Mouse (Mus musculus): Measurements from ENCODE around the gene Gm11027.

Gene Gm11027

GRCm38 (mm10) chr12:116279181-116279580 lies 4.0 kb downstream of the Gm11027 start:
- no peak for DNase-seq (ENCODE audit: low spot score)

- DNase-seq (ENCODE audit: low spot score) = no peak
Observed at GRCm38 (mm10) chr12:116280149-116280652, 5.0 kb downstream of the Gm11027 start.

- DNase-seq (ENCODE audit: low spot score) = peak; percentile 100
Observed at GRCm38 (mm10) chr12:116280653-116281364, 5.6 kb downstream of the Gm11027 start, which contains the start of gene Esyt2. Esyt2 (plus strand) TSS chr12:116281196.

DNA sequence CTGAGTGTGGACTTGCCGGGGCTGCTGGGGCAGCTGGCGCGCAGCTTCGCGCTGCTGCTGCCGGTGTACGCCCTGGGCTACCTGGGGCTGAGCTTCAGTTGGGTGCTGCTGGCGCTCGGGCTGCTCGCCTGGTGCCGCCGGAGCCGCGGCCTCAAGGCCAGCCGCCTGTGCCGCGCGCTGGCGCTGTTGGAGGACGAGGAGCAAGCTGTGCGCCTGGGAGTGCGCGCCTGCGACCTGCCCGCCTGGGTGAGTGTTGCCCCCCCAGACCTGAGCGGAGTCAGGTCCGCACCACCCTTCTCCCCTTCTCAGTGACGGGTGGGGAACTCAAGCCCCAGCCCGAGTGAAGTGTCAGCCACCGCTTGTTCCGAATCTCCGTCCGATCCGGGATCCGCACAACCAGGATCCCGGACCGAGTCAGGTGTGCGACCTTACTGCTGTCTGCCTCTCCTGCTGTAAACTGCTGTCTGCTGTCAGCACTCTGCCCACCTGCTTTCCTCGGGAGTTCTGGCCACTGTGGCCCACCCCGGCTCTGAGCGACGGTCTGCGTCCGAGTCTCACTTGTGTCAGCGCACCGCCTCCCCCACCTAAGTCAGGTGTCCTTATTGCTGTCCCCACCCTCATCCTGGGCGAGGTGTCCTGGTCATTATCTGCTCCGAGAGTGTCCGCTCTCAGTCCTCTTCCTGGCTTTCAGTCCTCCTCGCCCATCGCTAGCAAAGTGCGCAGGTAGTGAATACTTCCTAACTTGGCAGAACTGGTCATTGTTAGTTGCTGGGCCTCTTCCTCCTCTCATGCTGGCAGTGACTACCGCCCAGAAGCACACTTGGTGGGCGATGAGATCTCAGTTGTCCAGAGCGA lies 6.5 kb downstream of the Gm11027 start:
- peak; percentile 19 for DNase-seq (ENCODE audit: low spot score)

DNA sequence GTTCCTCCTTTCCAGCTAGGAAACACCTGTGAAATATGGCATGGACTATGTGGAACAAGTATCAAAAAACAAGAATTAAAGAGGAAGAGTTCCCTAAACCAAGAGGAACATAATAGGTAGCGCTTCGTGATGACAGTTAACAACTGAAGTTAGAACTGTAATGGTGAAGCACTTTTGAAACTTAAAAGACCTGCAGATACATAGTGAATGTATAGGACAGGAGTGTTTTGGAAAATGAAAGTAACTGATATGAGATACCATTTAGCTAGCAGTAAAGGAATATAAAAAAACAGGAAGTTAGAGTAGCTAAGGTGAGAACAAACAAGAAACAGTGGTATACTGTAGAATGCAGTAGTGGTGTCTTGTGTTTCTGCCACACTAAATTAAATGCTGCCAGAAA lies 7.7 kb downstream of the Gm11027 start:
- no peak for DNase-seq (ENCODE audit: low spot score)

DNA sequence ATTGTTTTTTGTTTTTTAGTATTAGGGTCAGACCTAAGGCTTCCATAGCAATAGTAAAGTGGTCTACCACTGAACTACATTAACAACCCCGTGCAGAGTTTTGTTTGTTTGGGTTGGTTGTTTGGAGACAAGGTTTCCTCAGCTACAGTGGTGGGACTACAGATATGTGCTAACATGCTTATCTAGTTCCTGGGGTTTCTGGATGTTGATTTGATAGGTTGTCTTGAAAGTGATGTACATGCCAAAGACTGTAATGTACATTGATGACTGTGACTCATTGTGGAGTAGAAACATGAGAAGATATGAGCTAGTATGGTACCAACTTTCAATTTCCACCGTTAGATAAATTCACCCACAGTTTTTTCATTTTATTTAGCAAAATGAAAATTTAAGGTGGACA lies 8.3 kb downstream of the Gm11027 start:
- DNase-seq (ENCODE audit: low spot score) = no peak

- no peak for DNase-seq (ENCODE audit: low spot score)
Observed at GRCm38 (mm10) chr12:116293185-116293584, 18.0 kb downstream of the Gm11027 start.

DNA sequence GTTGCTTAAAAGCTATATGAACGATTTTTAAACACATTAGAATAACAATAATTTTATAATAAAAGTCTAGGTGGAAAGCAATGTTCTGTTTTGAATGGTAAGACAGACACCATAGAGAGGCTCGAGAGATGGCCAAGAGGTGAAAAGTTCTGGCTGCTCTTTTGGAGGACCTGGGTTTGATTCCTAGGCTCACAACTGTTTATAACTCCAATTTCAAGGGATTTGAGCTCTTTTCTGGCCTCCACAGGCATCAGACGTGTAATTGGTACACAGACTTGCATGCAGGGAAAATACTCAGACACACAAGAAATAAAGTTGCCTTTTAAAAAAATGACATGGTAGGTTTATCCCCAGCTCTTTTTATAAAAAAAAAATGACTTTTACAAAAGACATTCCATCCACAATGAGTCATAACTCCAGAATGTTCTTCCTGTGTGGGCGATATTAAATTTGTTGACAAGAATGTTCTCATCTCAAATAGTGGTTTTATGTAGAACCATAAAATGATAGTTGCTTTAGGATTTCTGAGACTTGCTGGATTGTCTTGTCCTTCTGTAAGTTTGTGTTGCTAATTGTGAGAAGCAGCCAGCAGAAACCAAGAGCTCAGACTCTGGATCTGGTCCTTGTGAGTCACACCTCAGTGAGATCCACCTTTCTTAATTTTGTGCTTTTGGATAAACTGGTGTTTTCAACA lies 18.6 kb downstream of the Gm11027 start:
- DNase-seq (ENCODE audit: low spot score) = peak; percentile 18

DNA sequence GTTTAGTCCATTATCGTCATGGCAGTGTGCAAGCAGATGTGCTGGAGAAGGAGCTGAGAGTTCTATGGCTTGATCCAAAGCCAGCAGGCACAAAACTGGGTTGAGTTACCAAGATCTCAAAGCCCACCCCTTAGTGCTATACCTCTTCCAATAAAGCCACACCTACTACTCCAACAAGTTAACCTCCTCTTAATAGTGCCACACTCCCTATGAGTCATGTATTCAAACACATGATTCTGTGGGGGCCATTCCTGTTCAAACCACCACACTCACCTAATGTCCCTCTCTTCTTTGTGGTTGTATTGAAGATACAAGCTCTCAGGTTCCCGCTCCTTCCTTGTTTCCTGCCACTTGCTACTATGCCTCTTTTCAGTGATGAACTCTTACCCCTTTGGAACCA lies 24.7 kb downstream of the Gm11027 start:
- DNase-seq (ENCODE audit: low spot score) = no peak

GRCm38 (mm10) chr12:116302181-116302580 lies 27.0 kb downstream of the Gm11027 start:
- DNase-seq (ENCODE audit: low spot score) = no peak

DNA sequence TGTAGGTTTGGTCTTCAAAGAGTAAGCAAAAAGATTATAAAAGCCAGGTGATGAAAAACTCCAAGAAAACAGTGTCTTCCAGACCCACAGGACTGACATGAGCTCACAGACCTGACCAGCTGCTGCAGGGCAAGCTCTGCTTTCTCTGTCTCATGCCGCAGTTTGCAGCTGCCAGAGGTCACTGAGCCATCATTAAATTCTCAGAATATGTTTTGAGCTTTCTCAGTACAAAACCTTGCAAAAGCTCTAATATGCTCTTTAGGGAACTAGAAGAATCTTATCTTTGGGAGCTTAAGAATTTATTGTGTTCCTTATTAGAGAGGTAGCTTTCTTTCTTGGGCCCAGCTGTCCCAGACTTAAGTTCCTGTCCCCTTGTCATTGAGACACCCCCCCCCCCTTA lies 30.9 kb downstream of the Gm11027 start:
- DNase-seq (ENCODE audit: low spot score) = no peak

GRCm38 (mm10) chr12:116307870-116308269 lies 32.7 kb downstream of the Gm11027 start:
- DNase-seq (ENCODE audit: low spot score) = no peak

DNA sequence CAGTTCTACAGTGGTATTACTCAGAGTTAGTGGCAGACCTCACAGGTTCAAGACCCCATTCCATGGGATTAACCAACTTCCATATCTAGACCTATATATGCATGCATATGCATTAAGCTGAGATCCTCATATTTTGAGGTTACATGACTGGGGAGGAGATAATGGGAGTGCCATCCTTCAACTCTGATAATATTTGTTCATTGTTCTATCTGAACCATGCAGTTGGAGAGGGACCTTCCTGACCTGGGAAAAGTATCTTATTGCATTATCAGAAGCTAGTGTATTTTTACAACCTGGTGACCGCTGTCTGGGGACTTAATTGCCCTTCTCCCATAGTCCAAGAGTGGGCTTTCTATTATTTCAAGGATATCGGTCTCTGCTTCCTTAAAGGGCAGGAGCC lies 33.4 kb downstream of the Gm11027 start:
- DNase-seq (ENCODE audit: low spot score) = no peak

DNA sequence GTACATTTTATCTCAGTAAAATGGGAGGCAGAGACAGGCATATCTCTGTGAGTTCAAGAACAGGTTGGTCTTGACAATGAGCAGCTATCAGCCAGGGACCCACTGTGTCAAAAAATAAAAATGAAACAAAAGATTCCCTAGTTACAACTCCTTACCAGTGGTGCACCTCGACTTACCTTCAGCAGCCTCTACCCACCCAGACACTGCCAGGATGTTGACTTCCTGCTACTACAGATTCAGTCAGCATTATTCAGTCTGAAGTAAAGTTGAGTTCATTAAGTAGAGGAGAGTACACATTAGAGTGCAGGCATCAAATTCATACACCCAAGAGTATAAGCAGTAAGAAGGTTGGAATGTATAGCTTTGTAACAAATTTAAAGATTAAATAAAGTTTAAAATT lies 38.6 kb downstream of the Gm11027 start:
- DNase-seq (ENCODE audit: low spot score) = no peak

DNA sequence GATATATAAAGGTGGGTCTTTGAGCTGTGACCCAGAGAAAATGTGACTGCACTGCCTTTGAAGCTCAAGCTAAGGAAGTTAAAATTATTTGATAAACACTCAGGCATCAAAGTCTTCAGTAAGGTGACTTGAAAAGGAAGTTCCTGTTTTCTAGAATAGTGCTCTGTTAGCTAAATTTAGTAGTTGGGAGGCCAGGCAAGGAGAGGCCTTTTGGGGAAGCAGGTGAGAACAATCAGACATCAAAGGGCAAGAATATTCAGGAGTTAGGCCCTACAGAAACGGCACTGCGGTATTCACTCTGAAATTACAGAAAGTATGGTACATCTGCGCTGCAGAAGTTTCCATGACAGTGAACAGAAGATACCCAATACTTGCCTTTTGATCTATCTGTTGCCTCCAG lies 40.3 kb downstream of the Gm11027 start:
- DNase-seq (ENCODE audit: low spot score) = no peak

DNA sequence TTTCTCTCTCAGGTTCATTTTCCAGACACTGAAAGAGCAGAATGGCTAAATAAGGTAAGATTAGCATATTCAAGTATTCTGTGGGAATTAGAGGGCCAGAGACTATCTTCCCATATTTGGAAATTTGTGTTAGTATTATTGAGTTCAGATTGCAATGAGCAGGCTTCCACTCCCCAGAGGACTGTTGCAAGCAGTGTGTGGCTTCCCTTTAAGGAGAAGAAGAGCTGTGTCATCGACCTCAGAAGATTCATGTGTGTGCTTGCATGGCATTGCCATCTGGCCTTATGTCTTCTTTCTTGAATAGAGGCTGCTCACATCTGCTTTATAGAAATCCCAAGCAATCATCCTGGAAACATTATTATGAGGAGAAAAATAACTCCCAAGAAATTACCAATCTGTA lies 42.6 kb downstream of the Gm11027 start:
- no peak for DNase-seq (ENCODE audit: low spot score)
